Mouse (Mus musculus) lung, postnatal 36 days (tissue): Measurements from ENCODE around the gene Gm37240.

Experiments used
- DNase-seq: peaks from one replicate; pipeline ENCODE4 v3.0.0; 2022; ENCODE audit warnings: mixed read lengths

The Gm37240 gene

GRCm38 (mm10) chr3:84848798-84849197 is 1038.5 kb downstream of the Gm37240 start:
- DNase-seq, result peak; percentile 81

DNA sequence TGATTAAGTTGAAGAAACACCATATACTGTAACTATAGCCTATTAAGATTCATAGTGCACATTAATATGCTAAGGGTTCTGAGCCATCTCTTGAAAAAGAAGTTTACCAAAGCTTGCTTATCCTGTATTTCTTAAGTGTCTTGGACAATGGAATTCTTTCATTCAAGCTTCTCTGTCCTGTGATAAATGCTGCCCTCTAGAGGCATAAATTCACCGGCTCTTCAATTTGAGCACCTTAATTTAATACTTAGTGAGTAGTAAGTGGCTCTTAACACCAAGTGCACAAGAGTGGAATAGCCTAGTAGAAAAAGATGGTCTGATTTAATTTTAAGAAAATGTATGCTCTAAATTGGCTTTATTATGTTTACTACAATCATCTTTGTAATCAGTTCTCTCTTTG is 1043.7 kb downstream of the Gm37240 start:
- DNase-seq, result peak; percentile 95

GRCm38 (mm10) chr3:84842793-84843192 is 1044.5 kb downstream of the Gm37240 start:
- no peak for DNase-seq

DNA sequence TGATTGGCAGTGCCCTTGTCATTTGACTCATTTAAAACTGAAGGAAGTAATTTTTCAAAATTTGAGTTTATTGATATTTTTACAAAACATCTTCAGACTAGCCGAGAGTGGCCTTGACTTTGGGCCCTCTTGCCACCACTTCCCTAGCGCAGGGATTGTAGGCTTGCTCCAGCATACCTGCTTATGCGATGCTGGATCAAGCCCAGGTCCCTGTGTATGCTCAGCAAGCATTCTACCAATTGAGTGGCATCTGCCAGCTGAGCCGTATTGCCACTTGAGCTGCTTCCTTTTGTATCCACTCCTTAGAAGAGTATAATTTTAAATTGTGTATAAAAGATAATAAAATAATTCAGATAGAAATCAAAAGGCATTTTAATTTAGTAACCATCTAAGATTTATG is 1046.0 kb downstream of the Gm37240 start:
- DNase-seq, result no peak

DNA sequence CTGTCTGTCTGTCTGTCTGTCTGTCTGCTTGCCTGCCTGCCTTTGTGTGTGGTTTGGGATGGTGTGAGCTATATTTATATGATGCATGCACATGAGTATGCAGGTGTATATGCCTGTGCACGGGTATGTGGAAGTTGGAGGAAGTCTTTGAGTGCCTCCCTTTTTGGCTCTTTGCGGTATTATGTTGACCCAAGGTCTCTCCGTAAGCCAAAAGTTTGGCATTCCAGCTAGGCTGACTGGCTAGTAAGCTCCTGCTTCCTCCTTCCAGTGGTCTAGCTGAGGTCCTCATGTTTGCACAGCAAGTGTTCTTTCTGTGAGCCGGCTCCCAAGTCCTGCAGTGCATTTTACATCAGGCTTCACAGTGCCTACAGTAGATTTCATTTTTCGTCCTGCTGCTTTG is 1047.8 kb downstream of the Gm37240 start:
- DNase-seq, result peak; percentile 42

- no peak for DNase-seq
Observed at GRCm38 (mm10) chr3:84837984-84838383, 1049.3 kb downstream of the Gm37240 start.

DNA sequence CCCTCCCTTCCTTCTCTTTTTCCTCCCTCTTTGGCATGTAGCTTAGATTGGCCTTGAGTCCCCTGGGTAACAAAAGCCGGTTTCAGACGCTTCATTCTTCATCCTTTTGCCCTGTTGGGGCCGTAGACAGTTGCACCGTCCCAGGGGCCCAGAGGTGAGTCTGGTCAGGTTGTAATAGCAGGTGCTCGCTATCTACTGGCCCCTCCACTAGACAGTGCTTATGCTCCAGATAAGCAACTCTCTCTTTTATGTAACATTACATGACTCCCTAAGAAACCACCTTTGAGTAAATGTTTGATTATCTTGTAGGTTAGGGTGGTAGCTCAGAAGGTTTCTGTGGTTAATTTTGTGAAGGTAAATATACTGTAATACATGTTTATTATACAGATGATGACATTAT is 1051.3 kb downstream of the Gm37240 start:
- DNase-seq, result no peak

GRCm38 (mm10) chr3:84829366-84829765 is 1058.0 kb downstream of the Gm37240 start:
- DNase-seq, result no peak

DNA sequence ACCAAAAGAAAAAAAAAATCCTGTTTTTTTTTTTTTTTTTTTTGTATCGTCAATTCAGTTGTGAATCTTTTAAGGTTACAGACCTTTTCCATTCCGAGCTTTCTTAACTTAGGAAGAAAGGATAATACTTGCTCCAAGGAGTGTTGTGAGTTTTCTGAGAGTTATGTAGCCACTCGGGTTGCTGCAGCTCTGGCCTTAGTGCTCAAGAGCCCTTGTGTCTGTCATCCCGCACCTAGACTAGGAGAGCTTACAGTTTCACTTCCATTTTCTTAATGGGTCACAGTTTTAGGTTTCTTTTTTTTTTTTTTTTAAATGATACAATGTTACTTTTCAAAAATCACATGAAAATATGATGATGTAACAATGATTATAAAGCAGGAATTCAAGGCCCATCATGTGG is 1059.7 kb downstream of the Gm37240 start:
- DNase-seq, result peak; percentile 27

GRCm38 (mm10) chr3:84826938-84827337 is 1060.4 kb downstream of the Gm37240 start:
- no peak for DNase-seq

GRCm38 (mm10) chr3:84826405-84826804 is 1060.9 kb downstream of the Gm37240 start:
- peak; percentile 78 for DNase-seq

DNA sequence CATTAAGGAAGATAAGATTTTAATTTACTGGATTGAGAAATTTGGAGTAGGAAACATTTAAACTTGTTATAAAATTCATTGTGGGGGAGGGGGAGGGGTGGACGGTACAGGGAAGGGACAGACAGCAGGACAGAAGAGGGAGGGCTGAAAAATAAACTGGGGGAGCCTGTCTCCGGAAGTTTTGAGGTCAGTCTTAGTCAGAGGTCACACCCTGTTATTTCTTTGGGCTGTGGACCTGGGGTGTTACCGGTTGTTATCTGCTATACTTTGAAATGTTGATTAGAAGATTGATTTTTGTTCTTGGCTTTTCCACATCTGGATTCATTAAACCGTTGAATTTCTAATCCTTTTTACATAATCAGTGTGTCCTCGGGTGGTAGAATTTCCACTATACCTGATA is 1061.3 kb downstream of the Gm37240 start:
- no peak for DNase-seq

GRCm38 (mm10) chr3:84820654-84821201 is 1066.6 kb downstream of the Gm37240 start:
- DNase-seq, result no peak

DNA sequence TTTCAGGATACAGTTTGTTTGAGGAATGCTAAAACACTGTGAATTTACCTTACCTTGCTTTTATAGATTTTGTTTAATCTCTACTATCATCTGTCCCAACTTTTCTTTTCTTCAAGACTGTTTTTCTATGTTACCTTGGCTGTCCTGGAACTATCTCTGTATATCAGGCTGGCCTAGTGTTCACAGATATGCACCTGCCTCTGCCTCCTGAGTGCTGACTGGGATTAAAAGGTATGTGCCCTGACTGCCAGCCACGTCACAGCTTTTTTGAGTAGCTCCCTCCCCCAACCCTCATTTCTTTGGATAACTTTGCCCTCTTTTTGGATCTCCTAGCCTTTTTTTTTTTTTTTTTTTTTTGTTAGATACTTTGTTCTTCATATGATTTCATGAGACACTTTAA is 1070.4 kb downstream of the Gm37240 start:
- no peak for DNase-seq

GRCm38 (mm10) chr3:84815461-84815860 is 1071.9 kb downstream of the Gm37240 start:
- peak; percentile 50 for DNase-seq

DNA sequence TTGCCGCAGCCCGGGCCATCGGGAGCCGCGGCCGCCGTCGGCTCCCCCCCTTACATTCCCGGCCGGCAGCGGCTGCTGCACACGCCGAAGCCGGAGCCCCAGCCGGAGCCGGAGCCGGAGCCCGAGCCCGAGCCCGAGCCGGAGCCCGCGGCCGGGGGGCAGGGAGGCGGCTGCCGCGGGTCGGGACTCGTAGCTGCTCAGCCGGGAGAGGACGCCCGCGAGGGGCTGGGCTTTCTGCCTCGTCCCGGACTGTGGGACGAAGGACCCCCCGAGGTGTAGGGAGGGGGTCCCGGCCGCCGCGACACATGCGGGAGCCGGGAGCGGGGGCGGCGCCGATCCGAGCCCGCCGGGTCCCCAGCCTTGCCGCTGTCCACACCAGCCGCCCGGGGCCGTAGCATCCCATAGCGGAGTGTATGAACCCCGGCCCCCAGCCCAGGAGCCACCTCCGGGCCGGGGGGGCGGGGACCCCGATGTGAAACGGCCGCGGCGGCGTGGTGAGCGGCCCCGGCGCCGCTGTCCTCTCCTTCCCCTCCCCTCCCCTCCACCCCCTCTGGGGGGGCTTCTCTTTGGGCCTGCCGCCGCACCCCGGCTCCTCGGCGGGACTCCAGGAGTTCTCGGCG is 1072.4 kb downstream of the Gm37240 start, which contains the start of gene Fbxw7:
Gene Fbxw7 (plus strand): TSS at position 507 of the 620 bp plus-strand sequence.
- DNase-seq, result peak; percentile 13

- peak; percentile 99 for DNase-seq
Observed at GRCm38 (mm10) chr3:84814157-84814761, 1073.1 kb downstream of the Gm37240 start.

- DNase-seq, result no peak
Observed at GRCm38 (mm10) chr3:84813436-84814156, 1073.7 kb downstream of the Gm37240 start.

- no peak for DNase-seq
Observed at GRCm38 (mm10) chr3:84810803-84811202, 1076.5 kb downstream of the Gm37240 start.

- DNase-seq, result no peak
Observed at GRCm38 (mm10) chr3:84808906-84809305, 1078.4 kb downstream of the Gm37240 start.

DNA sequence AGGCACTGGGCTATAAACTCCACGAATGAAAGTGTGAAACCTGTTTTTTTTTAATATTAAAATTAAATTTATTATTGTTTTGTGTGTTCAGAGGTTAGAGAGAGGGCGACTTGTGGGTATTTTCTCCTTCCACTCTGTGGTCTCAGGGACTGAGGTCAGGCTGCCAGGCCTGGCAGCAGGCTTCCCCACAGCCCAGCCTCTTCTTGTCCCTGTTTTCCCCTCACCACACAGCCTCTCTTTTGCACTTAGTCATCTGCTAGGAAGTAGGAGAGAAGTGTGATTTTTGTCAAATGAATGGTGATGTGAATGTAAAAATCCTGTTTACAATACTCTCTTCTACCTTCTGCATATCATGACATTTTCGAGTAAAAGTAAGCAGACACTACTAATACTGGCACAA is 1079.5 kb downstream of the Gm37240 start:
- no peak for DNase-seq

DNA sequence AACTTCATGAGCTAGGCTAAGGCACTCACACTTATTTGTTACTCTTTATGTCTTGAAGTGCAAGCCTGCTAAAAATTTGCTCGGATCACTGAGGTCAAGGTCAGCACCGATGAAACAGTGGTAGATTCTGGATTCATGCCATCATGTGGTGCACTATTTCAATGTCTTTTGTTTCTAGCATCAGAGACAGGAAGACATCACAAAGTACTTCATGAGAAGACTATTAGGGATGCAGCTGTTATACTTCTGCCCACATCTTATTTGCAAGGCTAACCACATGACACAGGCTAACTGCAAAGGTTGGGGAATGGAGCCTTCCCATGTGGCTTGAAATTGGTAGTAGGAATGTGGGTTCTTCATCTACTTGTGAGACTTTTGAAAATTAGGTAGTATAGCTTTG is 1081.1 kb downstream of the Gm37240 start:
- no peak for DNase-seq

DNA sequence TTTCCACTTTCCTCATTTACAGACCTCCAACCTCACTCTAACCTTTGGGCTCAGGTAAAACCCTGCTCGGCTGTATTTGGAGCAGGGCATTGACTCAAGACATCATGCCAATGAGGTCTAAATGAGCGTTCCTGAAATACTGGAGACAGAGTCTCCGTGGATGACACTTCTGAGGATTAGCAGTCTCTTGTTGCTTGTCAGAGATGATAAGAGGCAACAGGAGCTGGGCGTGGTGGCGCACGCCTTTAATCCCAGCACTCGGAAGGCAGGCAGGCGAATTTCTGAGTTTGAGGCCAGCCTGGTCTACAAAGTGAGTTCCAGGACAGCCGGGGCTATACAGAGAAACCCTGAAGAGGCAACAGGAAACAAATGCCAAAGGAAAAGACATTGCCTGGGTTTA is 1083.3 kb downstream of the Gm37240 start:
- no peak for DNase-seq

DNA sequence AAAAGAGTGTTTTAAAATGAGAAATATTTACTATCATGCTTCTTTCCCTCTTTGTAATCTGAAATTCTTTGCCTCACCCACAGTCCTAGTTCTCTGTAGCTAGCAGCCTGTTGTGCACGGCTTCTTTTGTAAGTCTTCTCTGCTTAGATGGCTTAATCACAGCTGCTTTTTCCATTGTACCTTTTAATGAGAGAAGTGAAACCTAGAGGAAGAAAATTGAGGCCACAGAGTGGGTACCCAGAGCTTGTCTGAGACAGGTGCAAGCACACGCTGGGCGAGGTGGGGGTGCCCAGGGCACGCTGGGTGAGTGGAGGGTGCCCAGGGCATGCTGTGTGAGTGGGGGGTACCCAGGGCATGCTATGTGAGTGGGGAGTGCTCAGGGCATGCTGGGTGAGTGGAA is 1099.4 kb downstream of the Gm37240 start:
- no peak for DNase-seq
